Mouse (Mus musculus) E14TG2a.4 (cell line): ENCODE measurements around the gene Pgam1.

Source experiments
- CTCF ChIP-seq: conservative IDR thresholded peaks from 2 replicates; pipeline ENCODE4 v1.5.1; 2014; ENCODE audit warnings: low read length
- POU5F1 ChIP-seq: IDR thresholded peaks from 2 replicates; pipeline ENCODE4 v1.6.1; 2014; ENCODE audit warnings: low read length, borderline replicate concordance

DNA sequence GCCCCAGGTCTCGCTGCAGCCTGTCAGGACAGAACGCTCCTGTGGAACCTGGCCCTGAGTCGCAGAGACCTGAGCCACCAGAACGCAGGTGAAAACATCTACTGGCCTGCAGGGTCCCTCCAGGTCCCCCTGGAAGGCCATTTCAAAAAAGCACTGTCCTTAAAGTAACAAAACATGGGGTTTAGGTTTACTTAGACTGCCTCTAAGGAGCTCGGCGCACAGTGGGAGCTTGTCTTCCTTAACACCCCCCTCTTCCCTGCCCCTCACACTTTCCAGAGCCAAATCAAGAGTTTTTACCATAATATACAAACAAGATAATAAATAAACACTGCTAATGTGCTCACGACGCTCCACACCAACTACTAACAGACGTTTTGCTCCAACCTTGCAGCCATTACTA, 27.8 kb upstream of the Pgam1 start:
- TF ChIP-seq CTCF (no peak), POU5F1 (no peak)
